Mouse (Mus musculus) MEL (cell line): ENCODE results near the gene Pmf1. TPM values are rescaled to one million over a fixed set of nuclear protein-coding genes. Genes with fewer than 3 reads are reported as not detected.
A peak's percentile ranks its signal among the peaks of the same experiment; 100 is the strongest.

Experiments
- DNase-seq: peaks from one replicate; pipeline ENCODE4 v3.0.0; 2011; ENCODE audit warnings: low read depth, low spot score
- H3K27ac ChIP-seq: 2 replicates; pipeline ENCODE4 v1.5.1; 2012; ENCODE audit warnings: low read depth, mild to moderate bottlenecking, control low read depth, low read length, moderate library complexity; ENCODE audit not compliant: control insufficient read depth
- H3K27me3 ChIP-seq, 2 experiments: fragments of 150-350 bp in 1 of 2; sonication (generic) in 1 of 2; 2 replicates each; pipeline ENCODE4 v1.6.1; 2012; ENCODE audit warnings: low read length in 2 of 2, mild to moderate bottlenecking in 2 of 2, improper control_type of control experiment in 1 of 2, moderate library complexity in 1 of 2; ENCODE audit not compliant: insufficient read depth in 2 of 2, control insufficient read depth in 1 of 2
- H3K36me3 ChIP-seq, 2 experiments: 2 replicates each; pipeline ENCODE4 v1.6.1; 2012 to 2014; ENCODE audit warnings: low read length in 2 of 2, improper control_type of control experiment in 1 of 2, inconsistent platforms in 1 of 2, mild to moderate bottlenecking in 1 of 2; ENCODE audit not compliant: insufficient read depth in 2 of 2, control insufficient read depth in 1 of 2
- H3K4me1 ChIP-seq, 2 experiments: fragments of 150-350 bp in 1 of 2; sonication (generic) in 1 of 2; 2 replicates each; pipeline ENCODE4 v1.6.1; 2012; ENCODE audit warnings: low read length in 2 of 2, improper control_type of control experiment in 1 of 2, mild to moderate bottlenecking in 1 of 2; ENCODE audit not compliant: insufficient read depth in 2 of 2, control insufficient read depth in 1 of 2
- H3K4me3 ChIP-seq, 2 experiments: fragments of 150-350 bp in 1 of 2; sonication (generic) in 1 of 2; 2 replicates each; pipeline ENCODE4 v1.5.1; 2012; ENCODE audit warnings: low read depth in 2 of 2, low read length in 2 of 2, mild to moderate bottlenecking in 2 of 2, moderate library complexity in 2 of 2, control low read depth in 1 of 2, improper control_type of control experiment in 1 of 2; ENCODE audit not compliant: control insufficient read depth in 1 of 2, insufficient read depth in 1 of 2
- H3K79me2 ChIP-seq: 2 replicates; pipeline ENCODE4 v1.6.1; 2012; ENCODE audit warnings: mild to moderate bottlenecking, low read length, moderate library complexity; ENCODE audit not compliant: control insufficient read depth, poor library complexity, insufficient read depth
- H3K9ac ChIP-seq: 2 replicates; pipeline ENCODE4 v1.6.1; 2012; ENCODE audit warnings: low read depth, mild to moderate bottlenecking, control low read depth, low read length, moderate library complexity; ENCODE audit not compliant: control insufficient read depth, poor library complexity, severe bottlenecking
- H3K9me3 ChIP-seq: fragments of 150-350 bp; sonication (generic); replicated peaks from 2 replicates; pipeline ENCODE4 v1.6.1; 2012; ENCODE audit warnings: mild to moderate bottlenecking, low read length, improper control_type of control experiment, moderate library complexity; ENCODE audit not compliant: insufficient read depth
- BHLHE40 ChIP-seq: IDR thresholded peaks from 2 replicates; pipeline ENCODE4 v1.6.1; 2012; ENCODE audit warnings: low read depth, mild to moderate bottlenecking, inconsistent platforms, low read length, improper control_type of control experiment, borderline replicate concordance
- CHD2 ChIP-seq: IDR thresholded peaks from 2 replicates; pipeline ENCODE4 v1.6.1; 2011; ENCODE audit warnings: low read length, improper control_type of control experiment
- E2F4 ChIP-seq: IDR thresholded peaks from 2 replicates; pipeline ENCODE4 v1.6.1; 2011; ENCODE audit warnings: low read depth, low read length, improper control_type of control experiment, borderline replicate concordance
- EP300 ChIP-seq, 2 experiments: IDR thresholded peaks; 2 replicates each; pipeline ENCODE4 v1.6.1; 2011; ENCODE audit warnings: improper control_type of control experiment in 2 of 2, low read length in 2 of 2, low read depth in 1 of 2, mild to moderate bottlenecking in 1 of 2
- ETS1 ChIP-seq: IDR thresholded peaks from 2 replicates; pipeline ENCODE4 v1.6.1; 2012; ENCODE audit warnings: low read depth, mild to moderate bottlenecking, inconsistent platforms, low read length, improper control_type of control experiment, moderate library complexity
- GATA1 ChIP-seq: IDR thresholded peaks from 2 replicates; pipeline ENCODE4 v1.6.1; 2011; ENCODE audit warnings: low read depth, low read length, improper control_type of control experiment
- HCFC1 ChIP-seq: IDR thresholded peaks from 2 replicates; pipeline ENCODE4 v1.6.1; 2012; ENCODE audit warnings: low read depth, mild to moderate bottlenecking, inconsistent platforms, low read length, improper control_type of control experiment, moderate library complexity
- KAT2A ChIP-seq: conservative IDR thresholded peaks from 2 replicates; pipeline ENCODE4 v1.6.1; 2012; ENCODE audit warnings: low read depth, low read length, improper control_type of control experiment, inconsistent platforms
- MAX ChIP-seq: IDR thresholded peaks from 2 replicates; pipeline ENCODE4 v1.6.1; 2011; ENCODE audit warnings: low read length, improper control_type of control experiment
- MEF2A ChIP-seq: IDR thresholded peaks from 2 replicates; pipeline ENCODE4 v1.6.1; 2014; ENCODE audit warnings: low read depth, mild to moderate bottlenecking, inconsistent platforms, low read length, improper control_type of control experiment; ENCODE audit not compliant: poor library complexity, insufficient replicate concordance, severe bottlenecking; ENCODE audit errors: extremely low read depth
- MXI1 ChIP-seq: IDR thresholded peaks from 2 replicates; pipeline ENCODE4 v1.6.1; 2011; ENCODE audit warnings: mild to moderate bottlenecking, low read depth, low read length, improper control_type of control experiment
- MYB ChIP-seq: IDR thresholded peaks from 2 replicates; pipeline ENCODE4 v1.6.1; 2011; ENCODE audit warnings: mild to moderate bottlenecking, low read depth, low read length, improper control_type of control experiment
- MYC ChIP-seq: IDR thresholded peaks from 2 replicates; pipeline ENCODE4 v1.6.1; 2011; ENCODE audit warnings: low read depth, mild to moderate bottlenecking, low read length, improper control_type of control experiment, moderate library complexity
- NELFE ChIP-seq: IDR thresholded peaks from 2 replicates; pipeline ENCODE4 v1.6.1; 2011; ENCODE audit warnings: low read depth, low read length, improper control_type of control experiment
- NRF1 ChIP-seq: IDR thresholded peaks from 2 replicates; pipeline ENCODE4 v1.6.1; 2014; ENCODE audit warnings: low read depth, mild to moderate bottlenecking, inconsistent platforms, low read length, improper control_type of control experiment, moderate library complexity; ENCODE audit not compliant: poor library complexity, insufficient read depth, severe bottlenecking
- POLR2A ChIP-seq, 2 experiments: IDR thresholded peaks; 2 replicates each; pipeline ENCODE4 v1.6.1; 2011 to 2012; ENCODE audit warnings: low read length in 2 of 2, mild to moderate bottlenecking in 2 of 2, control low read depth in 1 of 2, improper control_type of control experiment in 1 of 2, low read depth in 1 of 2, moderate library complexity in 1 of 2; ENCODE audit not compliant: control insufficient read depth in 1 of 2, insufficient read depth in 1 of 2, poor library complexity in 1 of 2
- POLR2AphosphoS2 ChIP-seq: IDR thresholded peaks from 2 replicates; pipeline ENCODE4 v1.6.1; 2011; ENCODE audit warnings: low read length, improper control_type of control experiment
- RAD21 ChIP-seq: IDR thresholded peaks from 2 replicates; pipeline ENCODE4 v1.6.1; 2011; ENCODE audit warnings: mild to moderate bottlenecking, low read depth, low read length, improper control_type of control experiment
- RCOR1 ChIP-seq: IDR thresholded peaks from 2 replicates; pipeline ENCODE4 v1.6.1; 2012; ENCODE audit warnings: low read depth, mild to moderate bottlenecking, inconsistent platforms, low read length, improper control_type of control experiment
- SIN3A ChIP-seq: IDR thresholded peaks from 2 replicates; pipeline ENCODE4 v1.6.1; 2012; ENCODE audit warnings: low read length, improper control_type of control experiment, inconsistent platforms
- SMC3 ChIP-seq: IDR thresholded peaks from 2 replicates; pipeline ENCODE4 v1.6.1; 2011; ENCODE audit warnings: low read depth, low read length, improper control_type of control experiment
- TAL1 ChIP-seq: IDR thresholded peaks from 2 replicates; pipeline ENCODE4 v1.6.1; 2012; ENCODE audit warnings: mild to moderate bottlenecking, inconsistent platforms, low read length, moderate library complexity, mixed read lengths
- TBP ChIP-seq: IDR thresholded peaks from 2 replicates; pipeline ENCODE4 v1.8.0; 2011; ENCODE audit warnings: low read depth, low read length, improper control_type of control experiment
- TCF12 ChIP-seq: IDR thresholded peaks from 2 replicates; pipeline ENCODE4 v1.6.1; 2014; ENCODE audit warnings: low read depth, mild to moderate bottlenecking, inconsistent platforms, low read length, improper control_type of control experiment, moderate library complexity
- USF1 ChIP-seq: IDR thresholded peaks from 2 replicates; pipeline ENCODE4 v1.6.1; 2014; ENCODE audit warnings: low read depth, mild to moderate bottlenecking, inconsistent platforms, low read length, improper control_type of control experiment, moderate library complexity
- USF2 ChIP-seq, 2 experiments: IDR thresholded peaks; 2 replicates each; pipeline ENCODE4 v1.6.1; 2011 to 2012; ENCODE audit warnings: improper control_type of control experiment in 2 of 2, low read length in 2 of 2, borderline replicate concordance in 1 of 2, inconsistent platforms in 1 of 2, low read depth in 1 of 2, mild to moderate bottlenecking in 1 of 2; ENCODE audit not compliant: insufficient read depth in 1 of 2
- ZC3H11A ChIP-seq: IDR thresholded peaks from 2 replicates; pipeline ENCODE4 v1.6.1; 2012; ENCODE audit warnings: low read depth, mild to moderate bottlenecking, inconsistent platforms, low read length, improper control_type of control experiment
- ZKSCAN1 ChIP-seq: IDR thresholded peaks from 2 replicates; pipeline ENCODE4 v1.6.1; 2012; ENCODE audit warnings: low read depth, mild to moderate bottlenecking, inconsistent platforms, low read length, improper control_type of control experiment, moderate library complexity
- ZMIZ1 ChIP-seq: IDR thresholded peaks from 2 replicates; pipeline ENCODE4 v1.6.1; 2012; ENCODE audit warnings: low read depth, mild to moderate bottlenecking, inconsistent platforms, low read length, improper control_type of control experiment, moderate library complexity
- ZNF384 ChIP-seq: IDR thresholded peaks from 2 replicates; pipeline ENCODE4 v1.6.1; 2012; ENCODE audit warnings: low read depth, mild to moderate bottlenecking, inconsistent platforms, low read length, improper control_type of control experiment
- polyA plus RNA-seq, 2 experiments: library from polyadenylated mRNA; stranded (reverse) in 1 of 2; unstranded in 1 of 2; fragments of >175 nt in 1 of 2; fragments of >200 nt in 1 of 2; gene quantifications; 2 replicates each; pipeline versions ENCODE4 v1.2.1 to v1.2.4; 2012; ENCODE audit warnings: low replicate concordance in 2 of 2, low read depth in 1 of 2; ENCODE audit not compliant: insufficient read length in 2 of 2, insufficient read depth in 1 of 2, missing spikeins in 1 of 2
- total RNA-seq: library from RNA; depleted of rRNA; stranded (reverse); fragments of 300-350 nt; gene quantifications from 2 replicates; pipeline ENCODE4 v1.2.3, GENCODE M21; 2012

Gene Pmf1
- total and polyA plus RNA-seq, 3 experiments, result 144 to 357 TPM; not detected in 1

- TF ChIP-seq NELFE (no peak), USF1 (no peak), MXI1 (peak; percentile 16; the same call in 1 of the 2 replicates), MYC (no peak), ETS1 (no peak), BHLHE40 (no peak), TAL1 (no peak), ZMIZ1 (no peak), CHD2 (no peak), SMC3 (no peak)
- TF ChIP-seq, all 39 proteins: peak for 7
Observed at GRCm38 (mm10) chr3:88455588-88456264, 45.6 kb upstream of the Pmf1 start (continued).

GRCm38 (mm10) chr3:88454762-88455587, 44.8 kb upstream of the Pmf1 start:
- Histone ChIP-seq H3K4me1 (peaks cover 20 to 47% of the 10 kb centered on the region in 2 experiments), H3K27me3 (no peaks in the 10 kb centered on the region), H3K27ac (peak overlapping the region; percentile 89), H3K36me3 (peaks cover 0 to 40% of the 10 kb centered on the region in 2 experiments; a peak in 2 of 4 replicates), H3K9me3 (no peaks in the 10 kb centered on the region), H3K4me3 (peak overlapping the region; percentile 40 to 48), H3K9ac (peak overlapping the region; percentile 78), H3K79me2 (no peaks in the 10 kb centered on the region)
- DNase-seq, result peak; percentile 88
- peak; percentile 63 for TF ChIP-seq BHLHE40
- peak; percentile 59 to 64; a peak in 2 of 4 replicates for TF ChIP-seq POLR2A (IDR thresholded peaks at IDR 0.05; ENCODE audit: control insufficient read depth in 1 of 2, insufficient read depth in 1 of 2, low read depth in 1 of 2, low read length in 2 of 2, poor library complexity in 1 of 2)
- no peak for TF ChIP-seq TAL1
- peak; percentile 47; the same call in 1 of the 2 replicates for TF ChIP-seq MAX
- 0 out of 2 replicates have a peak, but pooled peaks have one; percentile 12 for TF ChIP-seq NRF1
- peak; percentile 85 for TF ChIP-seq RCOR1
- no peak; the same call in 1 of the 2 replicates for TF ChIP-seq MYB
- no peak for TF ChIP-seq USF1
- TF ChIP-seq ZNF384, result no peak
- TF ChIP-seq KAT2A, result no peak; the same call in 1 of the 2 replicates
- no peak for TF ChIP-seq ZKSCAN1
- TF ChIP-seq POLR2AphosphoS2, result no peak
- no peak for TF ChIP-seq USF2 (IDR thresholded peaks at IDR 0.05; ENCODE audit: borderline replicate concordance in 1 of 2, insufficient read depth in 1 of 2, low read depth in 1 of 2, low read length in 2 of 2)
- TF ChIP-seq ETS1, result peak; percentile 77; the same call in 1 of the 2 replicates
- 0 out of 2 replicates have a peak, but pooled peaks have one; percentile 12 for TF ChIP-seq TBP
- no peak for TF ChIP-seq E2F4
- no peak for TF ChIP-seq MEF2A
- peak; percentile 85 for TF ChIP-seq SIN3A
- TF ChIP-seq ZC3H11A, result 0 out of 2 replicates have a peak, but pooled peaks have one; percentile 13
- TF ChIP-seq ZMIZ1, result peak; percentile 69; the same call in 1 of the 2 replicates
- no peak for TF ChIP-seq RAD21
- peak; percentile 81 to 83 for TF ChIP-seq EP300 (IDR thresholded peaks at IDR 0.05; ENCODE audit: low read depth in 1 of 2, low read length in 2 of 2)
- TF ChIP-seq SMC3, result no peak
- 0 out of 2 replicates have a peak, but pooled peaks have one; percentile 27 for TF ChIP-seq MYC
- peak; percentile 54 for TF ChIP-seq TCF12
- peak; percentile 86 for TF ChIP-seq GATA1
- peak; percentile 67 for TF ChIP-seq HCFC1
- TF ChIP-seq CHD2, result peak; percentile 30
